ENCODE assay signal across 8 mouse cellular contexts in the genomic region with DNA sequence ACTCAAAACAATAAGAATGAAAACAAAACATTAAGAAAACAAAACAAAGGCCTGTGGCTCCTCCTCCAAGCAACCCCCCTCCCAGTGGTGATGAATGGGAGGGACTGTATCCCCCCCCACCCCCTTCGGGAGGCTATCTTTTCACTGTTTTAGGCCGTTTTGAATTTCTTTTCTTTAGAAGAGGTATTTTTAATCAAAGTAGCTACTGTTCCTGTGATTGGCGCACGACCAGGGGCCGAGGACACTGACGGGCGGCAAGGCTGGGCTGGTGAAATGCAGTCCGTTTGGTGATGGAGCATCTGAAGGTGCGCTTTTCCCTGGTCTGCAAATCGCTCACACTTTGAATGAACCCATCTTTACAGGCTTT. TPM values are rescaled to one million over a fixed set of nuclear protein-coding genes. Genes with fewer than 3 reads are reported as not detected.
DNase-seq lines count a peak whose midpoint lies in the region; ATAC-seq lines count a peak whose summit lies in the region.

A gene (plus strand): TSS at position 165 of the 367 bp plus-strand sequence.

- H3K4me1 ChIP-seq in neural tube, embryonic 11.5 days (ENCODE audit: control insufficient read depth, insufficient read depth, low read length), result no peaks in the 10 kb centered on the region
- H3K4me1 ChIP-seq in forebrain, embryonic 16.5 days (replicated peaks; ENCODE audit: control insufficient read depth, insufficient read depth, low read length), result peaks cover 4% of the 10 kb centered on the region
- H3K4me1 ChIP-seq in megakaryocyte, embryonic 14.5 days, result peaks cover 31% of the 10 kb centered on the region

- peak within 1 kb of the TSS; percentile 69 for H3K4me2 ChIP-seq in neural tube, embryonic 11.5 days (ENCODE audit: low read depth)
- H3K4me2 ChIP-seq in forebrain, embryonic 16.5 days (ENCODE audit: low read length), result peak within 1 kb of the TSS; percentile 54

- no peaks in the 10 kb centered on the region for H3K36me3 ChIP-seq in neural tube, embryonic 11.5 days (ENCODE audit: control insufficient read depth, insufficient read depth, low read length)
- no peaks in the 10 kb centered on the region for H3K36me3 ChIP-seq in forebrain, embryonic 16.5 days (ENCODE audit: control insufficient read depth, insufficient read depth)
- no peaks in the 10 kb centered on the region for H3K36me3 ChIP-seq in megakaryocyte, embryonic 14.5 days (replicated peaks; ENCODE audit: low read length)

- H3K27me3 ChIP-seq in neural tube, embryonic 11.5 days (ENCODE audit: control insufficient read depth, insufficient read depth, low read length), result no peaks in the 10 kb centered on the region
- no peaks in the 10 kb centered on the region for H3K27me3 ChIP-seq in forebrain, embryonic 16.5 days (replicated peaks; ENCODE audit: control insufficient read depth, insufficient read depth, low read length)
- H3K27me3 ChIP-seq in megakaryocyte, embryonic 14.5 days (replicated peaks), result no peaks in the 10 kb centered on the region

- H3K9ac ChIP-seq in neural tube, embryonic 11.5 days (ENCODE audit: low read length), result peak within 1 kb of the TSS; percentile 90
- peak within 1 kb of the TSS; percentile 92 for H3K9ac ChIP-seq in forebrain, embryonic 16.5 days (replicated peaks; ENCODE audit: low read depth, low read length)

- H3K27ac ChIP-seq in neural tube, embryonic 11.5 days (ENCODE audit: low read depth, low read length), result peak within 1 kb of the TSS; percentile 95
- peak within 1 kb of the TSS; percentile 99 for H3K27ac ChIP-seq in forebrain, embryonic 16.5 days (ENCODE audit: low read length)

- intact Hi-C loops in heart, postnatal 36 days (cut with DNase I), result loop anchor here (5.0 to 10.0 kb wide), 2 partner anchors 165 to 908 kb away; a partner anchor contains a TSS

- peak; percentile 36 for ATAC-seq in neural tube, embryonic 11.5 days (ENCODE audit: insufficient read depth, low FRiP score, low TSS enrichment)
- ATAC-seq in cerebellum, adult (ENCODE audit: insufficient number of reproducible peaks, low FRiP score, low TSS enrichment), result peak; percentile 23
- ATAC-seq in forebrain, embryonic 16.5 days, result peak; percentile 19

- whole genome bisulfite sequencing in neural tube, embryonic 11.5 days, result under 1% methylated on average over 10 of the region's 10 CpGs
- 0% methylated on average over 10 of the region's 10 CpGs for WGBS in forebrain, embryonic 16.5 days

- peak within 1 kb of the TSS; percentile 66 for H3K4me3 ChIP-seq in neural tube, embryonic 11.5 days (ENCODE audit: low read depth, low read length)
- peak within 1 kb of the TSS; percentile 89 for H3K4me3 ChIP-seq in forebrain, embryonic 16.5 days (replicated peaks; ENCODE audit: low read length)
- H3K4me3 ChIP-seq in megakaryocyte, embryonic 14.5 days (replicated peaks), result peak within 1 kb of the TSS; percentile 97

- no peak for DNase-seq in neural tube, embryonic 11.5 days (ENCODE audit: low spot score)
- DNase-seq in neural tube, embryonic 10.5 days (ENCODE audit: extremely low spot score, low spot score), result no peak
- DNase-seq in heart, postnatal 36 days, result no peak
- DNase-seq in layer of hippocampus, postnatal 25 days (ENCODE audit: extremely low spot score in 1 of 2, low spot score in 1 of 2), result peak; percentile 53 to 55
- DNase-seq in testis, postnatal 10 days (ENCODE audit: low spot score), result peak; percentile 67

- no peaks in the 10 kb centered on the region for H3K9me3 ChIP-seq in neural tube, embryonic 11.5 days (ENCODE audit: control insufficient read depth, low read length)
- H3K9me3 ChIP-seq in forebrain, embryonic 16.5 days (ENCODE audit: control insufficient read depth, low read length), result no peaks in the 10 kb centered on the region
- no peaks in the 10 kb centered on the region for H3K9me3 ChIP-seq in megakaryocyte, embryonic 14.5 days

RNA-seq across cellular contexts. Expression of the gene that starts here (rescaled TPM):
- 48.9 and 52.8 TPM in 2 replicates for polyA plus RNA-seq in neural tube, embryonic 11.5 days (2014; fragmentation: Nextera tagmentation; extraction: Ambion mirVana)
- polyA plus RNA-seq in forebrain, embryonic 16.5 days (2015; fragmentation: Nextera tagmentation; extraction: Ambion mirVana), result 92.6 and 95.1 TPM in 2 replicates
- total RNA-seq in heart, postnatal 36 days (2021), result 10 to 100 TPM; 13.3 to 13.9 TPM
- total RNA-seq in layer of hippocampus, postnatal 25 days (2021), result 10 to 100 TPM; 88.1 to 93.9 TPM
- 6.7 and 7.6 TPM in 2 replicates for polyA plus RNA-seq in megakaryocyte, embryonic 14.5 days (2012; ENCODE audit: insufficient read depth, low replicate concordance)

Comparison
In these comparisons a context has a peak if more than half of its experiments do, and no peak if none do; other contexts are left out.
1. RNA of the gene that starts here (total RNA-seq): 88.1 to 93.9 TPM in layer of hippocampus, postnatal 25 days; 13.3 to 13.9 TPM in heart, postnatal 36 days; every median in the first group is over 4 times any median in the second.
2. DNase-seq: peak in layer of hippocampus, postnatal 25 days (2 of 2) and testis, postnatal 10 days (single experiment); none in neural tube, embryonic 11.5 days (single experiment), neural tube, embryonic 10.5 days (single experiment) and heart, postnatal 36 days (0 of 2).
3. Peak in every context shown above with its lines, with median percentiles within 50 percentile points of each other: ATAC-seq and H3K4me3 ChIP-seq.